Mouse (Mus musculus) forebrain, embryonic 10.5 days (tissue): ENCODE results near the gene Eps8l3. TPM values are rescaled to one million over a fixed set of nuclear protein-coding genes. Genes with fewer than 3 reads are reported as not detected.
A peak's percentile ranks its signal among the peaks of the same experiment; 100 is the strongest.

Source experiments
- DNase-seq: peaks from one replicate; pipeline ENCODE4 v3.0.0-alpha.2; 2017; ENCODE audit warnings: low spot score; ENCODE audit errors: extremely low spot score
- H3K27ac ChIP-seq: fragments of 300-500 bp; sonication (generic); 2 replicates; pipeline ENCODE4 v1.5.1; 2016; ENCODE audit warnings: mild to moderate bottlenecking
- H3K27me3 ChIP-seq: fragments of 300-500 bp; sonication (generic); 2 replicates; pipeline ENCODE4 v1.6.1; 2016; ENCODE audit warnings: mild to moderate bottlenecking; ENCODE audit not compliant: poor library complexity, severe bottlenecking
- H3K36me3 ChIP-seq: fragments of 300-500 bp; sonication (generic); replicated peaks from 2 replicates; pipeline ENCODE4 v1.6.1; 2016; ENCODE audit warnings: mild to moderate bottlenecking, moderate library complexity
- H3K4me1 ChIP-seq: fragments of 300-500 bp; sonication (generic); 2 replicates; pipeline ENCODE4 v1.6.1; 2016
- H3K4me3 ChIP-seq: fragments of 300-500 bp; sonication (generic); 2 replicates; pipeline ENCODE4 v1.5.1; 2016; ENCODE audit warnings: mild to moderate bottlenecking, moderate library complexity
- H3K9me3 ChIP-seq: fragments of 300-500 bp; sonication (generic); 2 replicates; pipeline ENCODE4 v1.6.1; 2016; ENCODE audit warnings: mild to moderate bottlenecking, moderate library complexity
- WGBS: fragments of 180-500 bp; shearing (Covaris S2); methylation state at CpG from one replicate; pipeline ENCODE4 v1.1.7; 2016; 5-methylcytosine and 5-hydroxymethylcytosine counted together
- polyA plus RNA-seq: library from polyadenylated mRNA; unstranded; fragments of >200 nt; fragmentation: Nextera tagmentation; extraction: Ambion mirVana; gene quantifications from 2 replicates; pipeline ENCODE4 v1.2.1, GENCODE M21; 2016

The Eps8l3 gene
- polyA plus RNA-seq, 1 experiment from 2014 or later, result not detected

DNA sequence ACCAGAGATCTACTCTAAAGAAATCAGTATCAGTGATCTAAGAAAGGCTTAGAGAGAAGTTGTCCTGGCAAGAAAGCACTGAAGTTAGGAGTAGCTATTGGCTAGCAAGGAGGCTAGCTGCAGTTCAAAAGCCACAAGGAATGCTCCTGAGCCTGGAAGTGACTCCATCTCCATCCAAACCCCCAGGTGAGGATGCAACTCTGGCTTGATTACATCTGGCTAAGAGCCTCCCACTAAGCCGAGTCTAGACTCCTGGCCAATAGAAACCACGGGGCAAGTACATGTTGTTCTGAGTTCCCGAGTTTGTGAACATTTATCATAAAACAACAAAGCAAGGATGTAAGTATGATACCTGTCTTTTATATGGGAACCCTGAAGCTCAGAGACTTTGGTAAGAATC is 33.6 kb upstream of the Eps8l3 start:
- WGBS, result 87% methylated on average over 3 of the region's 3 CpGs
- Histone ChIP-seq H3K27me3 (no peaks in the 10 kb centered on the region), H3K9me3 (no peaks in the 10 kb centered on the region), H3K4me3 (no peak overlapping the region), H3K27ac (no peak overlapping the region), H3K4me1 (peaks cover 9% of the 10 kb centered on the region), H3K36me3 (no peaks in the 10 kb centered on the region)
- no peak for DNase-seq

DNA sequence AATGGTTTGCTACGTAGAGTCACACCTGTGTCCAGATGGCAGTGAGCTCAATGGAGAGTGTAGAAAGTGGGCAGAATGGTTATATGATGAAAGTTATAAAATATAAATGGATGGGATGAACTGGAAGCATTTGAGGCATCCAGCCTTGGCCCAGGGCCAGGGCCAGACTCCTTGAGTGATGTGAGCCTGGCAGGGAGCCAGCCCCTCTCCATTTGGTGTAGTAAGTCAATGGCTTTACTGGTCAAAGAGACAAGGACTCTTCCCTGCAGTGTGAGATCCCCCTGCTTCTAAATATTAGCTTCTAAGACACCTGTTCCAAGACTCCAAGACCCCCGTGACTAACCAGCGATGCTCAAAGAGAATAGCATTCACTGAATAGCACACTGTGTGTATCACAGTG is 33.0 kb upstream of the Eps8l3 start:
- Histone ChIP-seq H3K4me3 (no peak overlapping the region), H3K4me1 (peaks cover 13% of the 10 kb centered on the region), H3K9me3 (no peaks in the 10 kb centered on the region), H3K27me3 (no peaks in the 10 kb centered on the region), H3K36me3 (no peaks in the 10 kb centered on the region), H3K27ac (no peak overlapping the region)
- 94% methylated on average over 3 of the region's 3 CpGs for WGBS
- DNase-seq, result no peak

DNA sequence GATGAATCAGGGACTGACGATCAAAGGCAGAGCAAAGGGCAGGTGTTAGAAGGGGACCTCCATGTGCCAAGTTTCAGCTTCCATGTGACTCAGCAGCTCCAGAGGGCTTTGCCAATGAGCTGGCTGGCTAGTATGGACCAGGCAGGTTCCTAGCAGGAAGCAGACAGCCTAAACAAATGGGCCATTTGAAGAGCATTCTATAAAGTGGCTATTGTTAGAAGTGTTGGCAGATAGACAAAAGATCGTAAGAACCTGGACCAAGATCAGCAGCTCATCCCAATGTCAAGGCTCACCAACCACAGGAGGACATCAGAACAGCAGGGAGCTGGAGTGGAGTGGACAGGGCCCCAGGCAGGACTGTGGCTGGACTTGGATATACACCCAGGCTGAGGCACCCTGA is 32.5 kb upstream of the Eps8l3 start:
- no peak overlapping the region for H3K27ac ChIP-seq
- H3K4me3 ChIP-seq, result no peak overlapping the region
- 86% methylated on average over 2 of the region's 2 CpGs for WGBS
- peaks cover 18% of the 10 kb centered on the region for H3K4me1 ChIP-seq
- no peaks in the 10 kb centered on the region for H3K9me3 ChIP-seq
- no peaks in the 10 kb centered on the region for H3K27me3 ChIP-seq
- no peaks in the 10 kb centered on the region for H3K36me3 ChIP-seq
- no peak for DNase-seq

DNA sequence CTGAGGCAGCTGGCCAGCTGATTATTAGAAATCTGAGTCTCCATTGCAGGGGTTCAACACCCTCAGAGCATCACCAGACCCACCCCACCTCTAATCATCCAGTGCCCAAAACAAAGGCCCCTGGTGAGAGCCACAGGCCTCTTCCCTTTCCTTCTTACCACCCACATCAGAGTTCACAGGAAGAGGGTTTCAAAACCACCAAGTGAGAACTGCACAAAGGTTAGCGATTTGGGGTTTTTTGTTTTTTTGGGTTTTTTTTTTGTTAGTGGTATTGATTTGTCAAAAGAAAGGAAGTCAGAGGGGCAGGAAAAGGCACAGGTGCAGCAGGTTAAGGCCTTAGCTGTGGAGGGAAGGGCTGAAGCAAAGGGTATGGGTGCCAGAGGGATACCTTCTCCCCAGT is 30.9 kb upstream of the Eps8l3 start:
- H3K4me3 ChIP-seq, result no peak overlapping the region
- no peaks in the 10 kb centered on the region for H3K9me3 ChIP-seq
- H3K27ac ChIP-seq, result no peak overlapping the region
- H3K4me1 ChIP-seq, result peaks cover 34% of the 10 kb centered on the region
- DNase-seq, result no peak
- H3K36me3 ChIP-seq, result no peaks in the 10 kb centered on the region
- no peaks in the 10 kb centered on the region for H3K27me3 ChIP-seq
- 91% methylated on average over 1 of the region's 1 CpGs for WGBS

DNA sequence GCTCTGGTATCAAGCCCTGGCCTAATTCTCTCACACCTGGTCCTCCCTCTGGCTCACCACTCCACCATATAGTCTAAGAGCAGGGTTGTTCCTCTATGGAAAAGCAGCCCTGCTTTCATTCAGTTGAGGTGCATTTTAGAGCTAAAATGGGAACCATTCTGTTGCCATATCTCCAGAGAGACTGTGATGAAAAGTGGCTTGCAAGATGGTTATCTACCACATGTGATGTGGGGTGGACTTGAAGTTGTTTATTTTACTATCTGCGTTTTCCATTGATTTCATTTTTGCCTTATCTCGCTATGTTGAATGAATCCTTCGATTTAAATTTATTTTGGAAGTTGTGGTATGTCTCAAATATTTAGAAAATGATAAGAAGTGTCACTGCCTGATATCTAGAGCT is 30.2 kb upstream of the Eps8l3 start:
- Histone ChIP-seq H3K4me3 (no peak overlapping the region), H3K27me3 (no peaks in the 10 kb centered on the region), H3K27ac (no peak overlapping the region), H3K36me3 (no peaks in the 10 kb centered on the region), H3K9me3 (no peaks in the 10 kb centered on the region), H3K4me1 (peaks cover 34% of the 10 kb centered on the region)
- DNase-seq, result no peak
- WGBS, result 96% methylated on average over 3 of the region's 3 CpGs

DNA sequence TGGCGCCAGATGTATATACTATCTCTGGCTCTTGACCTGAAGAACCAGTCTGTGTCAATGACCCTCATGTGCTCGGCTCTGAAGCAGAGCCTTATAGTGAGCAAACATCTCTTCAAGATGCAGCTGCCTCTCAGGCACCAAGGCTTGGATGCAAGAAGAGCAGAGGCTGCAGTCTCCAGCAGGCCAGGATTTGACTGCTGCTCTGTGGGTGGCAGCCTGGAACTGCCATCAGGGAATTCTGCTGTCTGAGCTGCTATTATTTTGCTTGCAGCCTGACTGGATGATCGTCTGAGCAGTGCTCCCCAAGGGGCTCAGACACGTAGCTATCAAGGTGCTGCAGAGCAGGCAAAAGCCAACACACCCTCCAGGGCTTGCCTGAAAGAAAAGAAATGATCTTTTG is 28.9 kb upstream of the Eps8l3 start:
- DNase-seq, result no peak
- Histone ChIP-seq H3K36me3 (no peaks in the 10 kb centered on the region), H3K4me1 (peaks cover 43% of the 10 kb centered on the region), H3K9me3 (no peaks in the 10 kb centered on the region), H3K27ac (no peak overlapping the region), H3K4me3 (no peak overlapping the region), H3K27me3 (0 out of 2 replicates have a peak, but pooled peaks cover 4% of the 10 kb centered on the region)
- 40% methylated on average over 4 of the region's 4 CpGs for WGBS

DNA sequence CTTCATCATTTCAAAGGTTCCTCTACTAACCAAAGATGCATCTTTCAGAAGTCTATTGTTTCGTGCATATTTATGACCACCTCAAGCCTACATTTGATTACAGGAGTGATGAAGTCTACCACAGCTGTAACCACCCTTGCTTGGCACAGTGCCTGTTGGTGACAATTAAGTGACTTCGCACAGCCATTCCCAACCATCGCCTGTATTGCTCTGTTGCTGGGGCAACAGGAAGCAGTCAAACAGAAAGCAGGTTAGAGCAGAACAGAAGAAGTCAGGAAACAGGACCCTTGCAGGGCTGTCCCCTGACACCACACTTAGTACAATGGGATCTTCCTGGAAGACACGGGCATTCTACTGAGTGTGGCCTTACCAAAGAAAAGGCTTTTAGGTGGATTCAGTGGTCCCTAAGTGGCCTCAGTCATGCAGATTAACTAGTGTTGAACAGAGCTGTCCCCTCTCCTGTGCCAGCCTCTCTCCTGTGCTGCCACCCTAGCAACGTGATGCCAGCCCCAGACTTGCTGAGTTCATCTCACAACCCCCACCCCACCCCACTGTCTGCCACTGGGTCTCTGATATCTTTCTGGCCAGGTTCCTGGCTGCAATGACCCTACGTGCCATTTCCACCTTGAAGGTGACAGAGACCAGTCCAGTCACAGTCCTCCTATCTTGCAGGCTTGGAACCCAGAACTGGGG is 27.9 kb upstream of the Eps8l3 start:
- DNase-seq, result no peak
- 76% methylated on average over 6 of the region's 6 CpGs for WGBS
- Histone ChIP-seq H3K9me3 (no peaks in the 10 kb centered on the region), H3K36me3 (no peaks in the 10 kb centered on the region), H3K4me3 (no peak overlapping the region), H3K27me3 (peaks cover 4% of the 10 kb centered on the region; the same call in 1 of the 2 replicates), H3K4me1 (peaks cover 42% of the 10 kb centered on the region), H3K27ac (peak overlapping the region; percentile 40; the same call in 1 of the 2 replicates)

DNA sequence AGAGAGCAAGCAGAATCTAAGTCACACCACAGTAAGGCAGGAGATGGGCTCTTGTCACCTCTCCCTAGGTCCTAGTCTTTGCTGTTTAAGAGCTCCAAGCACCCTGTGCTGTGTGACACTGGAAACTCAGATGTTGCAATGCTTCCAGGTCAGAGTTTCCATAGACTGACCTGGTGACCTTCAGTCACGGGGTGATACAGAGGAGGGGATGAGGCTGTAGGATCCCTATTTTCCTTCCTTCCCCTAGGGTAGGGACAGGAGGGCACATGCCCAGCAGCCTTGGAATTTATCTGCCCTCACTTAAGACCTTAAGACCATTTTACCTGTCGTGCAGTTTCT is 27.4 kb upstream of the Eps8l3 start:
- Histone ChIP-seq H3K9me3 (no peaks in the 10 kb centered on the region), H3K4me3 (no peak overlapping the region), H3K27ac (peak overlapping the region; percentile 81), H3K36me3 (no peaks in the 10 kb centered on the region), H3K4me1 (peaks cover 39% of the 10 kb centered on the region), H3K27me3 (peaks cover 4% of the 10 kb centered on the region; the same call in 1 of the 2 replicates)
- WGBS, result 81% methylated on average over 2 of the region's 2 CpGs
- no peak for DNase-seq

DNA sequence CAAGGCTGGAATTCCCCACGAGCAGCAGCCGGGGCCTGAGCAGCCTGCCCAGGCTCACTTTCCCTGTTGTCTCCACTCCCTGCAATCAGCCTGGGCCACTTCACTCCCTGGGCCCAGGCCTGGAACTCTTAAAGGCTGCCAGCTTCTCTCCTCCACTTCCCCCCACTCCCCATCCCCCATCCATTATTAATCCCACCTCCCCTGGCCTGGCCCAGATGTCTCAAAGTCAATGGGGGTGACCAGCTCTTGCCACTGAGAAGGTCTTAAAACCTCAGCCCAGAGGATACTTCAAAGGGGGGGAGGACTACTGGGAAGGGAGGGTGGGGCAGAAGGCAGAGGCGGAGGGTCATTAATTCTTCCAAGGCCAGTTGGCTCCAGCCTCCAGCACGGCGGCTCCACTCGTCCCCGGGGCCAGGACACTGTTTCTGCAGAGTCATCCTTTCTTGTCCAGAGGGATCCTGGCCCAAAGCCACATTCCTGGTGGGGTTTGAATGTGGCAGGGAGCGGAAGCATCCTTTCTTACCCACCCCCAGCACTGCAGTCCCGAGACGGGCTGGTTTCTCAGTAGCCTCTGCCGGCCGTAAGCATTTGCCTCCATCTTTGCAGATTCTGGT is 26.5 kb upstream of the Eps8l3 start:
- Histone ChIP-seq H3K9me3 (no peaks in the 10 kb centered on the region), H3K27me3 (peaks cover 4% of the 10 kb centered on the region; the same call in 1 of the 2 replicates), H3K36me3 (no peaks in the 10 kb centered on the region), H3K27ac (peak overlapping the region; percentile 81), H3K4me1 (peaks cover 47% of the 10 kb centered on the region), H3K4me3 (peak overlapping the region; percentile 33)
- DNase-seq, result peak; percentile 34
- WGBS, result 22% methylated on average over 12 of the region's 12 CpGs

DNA sequence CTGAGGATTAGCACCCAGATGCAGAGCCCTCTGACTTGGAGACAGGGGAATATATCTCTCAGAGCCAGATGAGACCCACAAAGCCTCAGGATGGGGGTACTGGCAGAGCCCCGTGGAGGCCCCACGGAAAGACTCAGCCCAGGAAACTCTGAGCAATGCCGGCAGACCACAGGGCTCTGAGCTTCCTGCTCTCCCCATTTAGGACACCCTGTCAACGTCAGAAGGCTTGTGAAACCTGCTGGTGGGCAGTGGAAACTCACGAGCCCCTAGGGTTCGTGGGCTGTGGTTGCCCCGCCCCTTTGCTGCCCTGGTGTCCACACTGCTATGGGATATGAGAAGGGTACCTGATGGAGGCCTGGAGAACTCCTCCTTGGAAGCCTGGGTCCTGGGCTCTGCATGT is 24.2 kb upstream of the Eps8l3 start:
- DNase-seq, result no peak
- Histone ChIP-seq H3K4me1 (peaks cover 52% of the 10 kb centered on the region), H3K9me3 (no peaks in the 10 kb centered on the region), H3K27ac (no peak overlapping the region), H3K36me3 (no peaks in the 10 kb centered on the region), H3K4me3 (no peak overlapping the region), H3K27me3 (peaks cover 4% of the 10 kb centered on the region; the same call in 1 of the 2 replicates)
- 65% methylated on average over 7 of the region's 7 CpGs for WGBS

DNA sequence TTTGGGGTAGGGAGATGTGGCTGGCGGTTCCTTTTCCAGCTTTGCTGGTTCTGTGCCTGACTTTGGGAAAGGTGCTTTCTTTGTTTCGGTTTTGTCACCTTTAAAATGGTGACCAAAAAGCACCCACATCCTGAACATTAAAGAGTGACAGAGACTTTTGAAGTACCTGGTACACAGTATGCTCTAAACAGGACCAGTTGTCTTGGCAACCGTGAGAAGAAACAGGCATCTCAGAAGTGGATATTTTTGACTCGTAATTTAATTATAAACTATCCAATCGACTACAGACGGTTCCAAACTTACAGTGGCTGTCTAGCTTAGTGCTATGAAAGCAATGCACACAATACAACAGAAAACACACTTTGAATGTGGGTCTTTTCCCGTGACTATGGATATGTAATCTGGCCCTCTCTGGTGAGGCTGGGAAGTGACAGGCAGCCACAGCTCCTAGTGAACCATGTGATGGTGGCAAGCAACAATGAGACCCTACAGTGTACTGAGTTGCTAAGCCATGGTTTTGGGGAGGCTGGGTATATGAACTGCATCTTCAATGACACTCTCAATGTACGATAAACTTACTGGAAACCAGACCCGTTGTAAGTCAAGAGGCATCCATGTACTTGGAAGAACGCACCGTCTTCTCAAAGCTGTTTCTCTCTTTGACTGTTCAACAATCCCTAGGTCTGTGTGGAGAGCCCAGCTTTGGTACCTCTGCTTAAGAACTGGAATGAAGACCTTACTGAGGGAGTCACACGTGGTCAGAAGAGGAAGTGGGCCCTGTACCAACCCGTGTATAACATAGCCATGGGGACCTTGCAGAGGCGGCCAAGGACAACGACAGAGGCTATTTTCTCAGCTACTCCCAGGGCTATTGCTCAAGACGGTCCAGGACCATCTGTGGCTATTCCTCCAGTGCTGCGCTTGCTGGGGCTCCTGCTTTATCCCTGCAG is 23.5 kb upstream of the Eps8l3 start:
- Histone ChIP-seq H3K4me3 (no peak overlapping the region), H3K36me3 (no peaks in the 10 kb centered on the region), H3K27ac (no peak overlapping the region), H3K27me3 (peaks cover 4% of the 10 kb centered on the region; the same call in 1 of the 2 replicates), H3K4me1 (peaks cover 46% of the 10 kb centered on the region), H3K9me3 (no peaks in the 10 kb centered on the region)
- DNase-seq, result no peak
- WGBS, result 91% methylated on average over 17 of the region's 17 CpGs

DNA sequence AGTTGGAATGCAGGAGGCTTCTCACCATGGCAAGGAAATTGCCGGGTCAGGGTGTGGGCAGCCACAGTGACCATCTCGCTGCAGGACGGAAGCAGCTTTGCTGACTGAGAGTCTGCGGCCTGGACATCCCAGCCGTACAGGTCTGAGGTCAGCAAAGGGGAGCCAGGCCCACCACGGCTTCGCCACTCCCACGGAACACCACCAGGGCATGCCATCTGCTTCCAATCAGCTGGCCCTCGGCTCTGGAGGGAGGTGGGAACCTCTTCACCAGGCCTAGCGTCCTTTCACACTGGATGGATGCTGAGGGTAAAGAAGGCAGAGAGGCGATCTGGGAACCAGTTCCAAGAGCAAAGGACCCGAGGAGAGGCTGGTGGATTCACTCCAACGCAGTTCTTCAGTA is 21.7 kb upstream of the Eps8l3 start:
- Histone ChIP-seq H3K4me3 (no peak overlapping the region), H3K4me1 (peaks cover 30% of the 10 kb centered on the region), H3K36me3 (no peaks in the 10 kb centered on the region), H3K27me3 (peaks cover 4% of the 10 kb centered on the region; the same call in 1 of the 2 replicates), H3K27ac (0 out of 2 replicates have a peak overlapping the region, but pooled peaks have one; percentile 9), H3K9me3 (no peaks in the 10 kb centered on the region)
- DNase-seq, result no peak
- 77% methylated on average over 13 of the region's 13 CpGs for WGBS
